Mouse (Mus musculus): ENCODE data around the gene Pde4b. TPM values are rescaled to one million over a fixed set of nuclear protein-coding genes. Genes with fewer than 3 reads are reported as not detected.

Pde4b gene
- total RNA-seq, 1 experiment from 2014 or later: 236 TPM

GRCm38 (mm10) chr4:102256170-102256960, 169.0 kb downstream of the Pde4b start:
- no peak for ATAC-seq (replicated peaks; ENCODE audit: insufficient number of reproducible peaks, low FRiP score, low TSS enrichment, poor library complexity, severe bottlenecking)

GRCm38 (mm10) chr4:102260216-102260615, 172.9 kb downstream of the Pde4b start:
- ATAC-seq (replicated peaks; ENCODE audit: insufficient number of reproducible peaks, low FRiP score, low TSS enrichment, poor library complexity, severe bottlenecking): no peak

- no peak for ATAC-seq (replicated peaks; ENCODE audit: insufficient number of reproducible peaks, low FRiP score, low TSS enrichment, poor library complexity, severe bottlenecking)
Measured at GRCm38 (mm10) chr4:102272313-102272712, 185.0 kb downstream of the Pde4b start.

- no peak for ATAC-seq (replicated peaks; ENCODE audit: insufficient number of reproducible peaks, low FRiP score, low TSS enrichment, poor library complexity, severe bottlenecking)
Measured at GRCm38 (mm10) chr4:102272749-102273148, 185.4 kb downstream of the Pde4b start.

- ATAC-seq (replicated peaks; ENCODE audit: insufficient number of reproducible peaks, low FRiP score, low TSS enrichment, poor library complexity, severe bottlenecking): no peak
Measured at GRCm38 (mm10) chr4:102275716-102276115, 188.4 kb downstream of the Pde4b start.

GRCm38 (mm10) chr4:102278958-102279357, 191.6 kb downstream of the Pde4b start:
- ATAC-seq (replicated peaks; ENCODE audit: insufficient number of reproducible peaks, low FRiP score, low TSS enrichment, poor library complexity, severe bottlenecking): no peak

GRCm38 (mm10) chr4:102287172-102287571, 199.8 kb downstream of the Pde4b start:
- ATAC-seq (replicated peaks; ENCODE audit: insufficient number of reproducible peaks, low FRiP score, low TSS enrichment, poor library complexity, severe bottlenecking): no peak

GRCm38 (mm10) chr4:102290052-102290734, 202.8 kb downstream of the Pde4b start:
- no peak for ATAC-seq (replicated peaks; ENCODE audit: insufficient number of reproducible peaks, low FRiP score, low TSS enrichment, poor library complexity, severe bottlenecking)

GRCm38 (mm10) chr4:102297558-102297957, 210.2 kb downstream of the Pde4b start:
- no peak for ATAC-seq (replicated peaks; ENCODE audit: insufficient number of reproducible peaks, low FRiP score, low TSS enrichment, poor library complexity, severe bottlenecking)

- ATAC-seq (replicated peaks; ENCODE audit: insufficient number of reproducible peaks, low FRiP score, low TSS enrichment, poor library complexity, severe bottlenecking): no peak
Measured at GRCm38 (mm10) chr4:102302568-102302967, 215.2 kb downstream of the Pde4b start.

- ATAC-seq (replicated peaks; ENCODE audit: insufficient number of reproducible peaks, low FRiP score, low TSS enrichment, poor library complexity, severe bottlenecking): no peak
Measured at GRCm38 (mm10) chr4:102307661-102308297, 220.4 kb downstream of the Pde4b start.

- ATAC-seq (replicated peaks; ENCODE audit: insufficient number of reproducible peaks, low FRiP score, low TSS enrichment, poor library complexity, severe bottlenecking): no peak
Measured at GRCm38 (mm10) chr4:102310630-102311029, 223.3 kb downstream of the Pde4b start.

GRCm38 (mm10) chr4:102316011-102316410, 228.7 kb downstream of the Pde4b start:
- ATAC-seq (replicated peaks; ENCODE audit: insufficient number of reproducible peaks, low FRiP score, low TSS enrichment, poor library complexity, severe bottlenecking): no peak

GRCm38 (mm10) chr4:102316699-102317285, 229.4 kb downstream of the Pde4b start:
- ATAC-seq (replicated peaks; ENCODE audit: insufficient number of reproducible peaks, low FRiP score, low TSS enrichment, poor library complexity, severe bottlenecking): no peak

- ATAC-seq (replicated peaks; ENCODE audit: insufficient number of reproducible peaks, low FRiP score, low TSS enrichment, poor library complexity, severe bottlenecking): no peak
Measured at GRCm38 (mm10) chr4:102318596-102318995, 231.3 kb downstream of the Pde4b start.

- ATAC-seq (replicated peaks; ENCODE audit: insufficient number of reproducible peaks, low FRiP score, low TSS enrichment, poor library complexity, severe bottlenecking): no peak
Measured at GRCm38 (mm10) chr4:102321340-102321739, 234.0 kb downstream of the Pde4b start.

GRCm38 (mm10) chr4:102332386-102332785, 245.0 kb downstream of the Pde4b start:
- no peak for ATAC-seq (replicated peaks; ENCODE audit: insufficient number of reproducible peaks, low FRiP score, low TSS enrichment, poor library complexity, severe bottlenecking)

- ATAC-seq (replicated peaks; ENCODE audit: insufficient number of reproducible peaks, low FRiP score, low TSS enrichment, poor library complexity, severe bottlenecking): no peak
Measured at GRCm38 (mm10) chr4:102332885-102333284, 245.5 kb downstream of the Pde4b start.

- ATAC-seq (replicated peaks; ENCODE audit: insufficient number of reproducible peaks, low FRiP score, low TSS enrichment, poor library complexity, severe bottlenecking): no peak
Measured at GRCm38 (mm10) chr4:102346911-102347492, 259.7 kb downstream of the Pde4b start.

Data from monocyte, adult 5-6 weeks (primary cell).